Mouse (Mus musculus) fibroblast of lung, adult 2 months (primary cell): ENCODE data around the gene Pef1.
A peak's percentile ranks its signal among the peaks of the same experiment; 100 is the strongest.

Experiments
- DNase-seq: peaks from one replicate; pipeline ENCODE4 v3.0.0-alpha.2; 2011; ENCODE audit warnings: low read depth

Pef1 gene

DNA sequence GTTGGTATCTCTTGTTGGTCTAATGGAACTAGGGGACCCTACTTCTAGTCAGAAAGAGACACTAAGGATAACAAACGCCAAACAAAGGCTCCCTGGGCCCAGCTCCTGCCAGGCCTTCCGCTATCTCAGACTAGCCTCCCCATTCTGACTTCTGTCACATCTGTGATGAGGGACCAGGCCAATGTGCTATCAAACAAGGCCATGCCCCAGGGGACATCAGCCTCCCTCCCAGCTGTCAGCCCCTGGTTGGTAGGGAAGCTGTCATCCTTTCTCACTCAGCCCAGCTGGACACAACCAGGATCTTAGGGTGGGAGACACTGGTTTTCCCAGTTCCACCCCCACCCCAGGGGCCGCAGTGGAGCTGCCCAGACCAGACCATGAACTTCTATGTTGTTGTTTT lies 7.2 kb upstream of the Pef1 start:
- no peak for DNase-seq

DNA sequence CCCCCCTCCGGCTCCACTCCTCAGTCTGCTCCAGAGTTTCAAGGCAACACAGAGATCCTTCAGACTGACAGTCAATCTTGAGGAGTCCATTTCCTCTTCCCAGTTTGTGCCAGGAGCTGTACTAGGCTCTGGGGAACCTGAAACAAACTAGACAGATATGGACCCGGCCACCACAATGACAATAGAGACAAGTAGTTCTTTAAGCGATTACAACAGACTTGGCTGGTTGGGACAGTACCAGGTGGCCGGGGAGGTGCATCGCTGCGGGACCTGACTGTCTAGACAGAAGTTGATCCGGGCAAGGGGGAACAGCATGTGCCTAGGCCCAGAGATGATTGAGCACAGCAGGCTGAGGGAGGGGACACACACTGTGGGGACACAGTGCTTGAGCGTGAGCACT lies 1.2 kb upstream of the Pef1 start:
- no peak for DNase-seq

DNA sequence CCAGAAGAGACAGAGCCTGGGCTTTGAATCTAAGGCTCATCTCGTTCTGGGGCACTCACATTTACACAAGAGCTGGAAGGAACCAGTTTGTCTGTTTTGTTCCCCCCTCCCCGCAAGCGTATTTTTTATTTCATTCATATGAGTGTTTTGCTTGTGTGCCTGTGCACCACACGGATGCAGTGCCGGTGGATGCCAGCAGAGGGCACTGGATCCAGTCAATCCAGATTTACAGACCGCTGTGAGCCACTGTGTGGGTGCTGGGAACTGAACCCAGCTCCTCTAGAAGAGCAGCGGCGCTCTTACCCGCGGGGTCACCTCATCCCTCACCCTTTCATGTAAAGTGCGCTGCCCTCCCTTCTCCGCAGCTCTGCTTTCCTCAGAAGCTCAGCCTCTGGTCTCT lies 1.3 kb downstream of the Pef1 start:
- no peak for DNase-seq

GRCm38 (mm10) chr4:130104584-130104983 lies 2.2 kb downstream of the Pef1 start:
- DNase-seq, result peak; percentile 57

DNA sequence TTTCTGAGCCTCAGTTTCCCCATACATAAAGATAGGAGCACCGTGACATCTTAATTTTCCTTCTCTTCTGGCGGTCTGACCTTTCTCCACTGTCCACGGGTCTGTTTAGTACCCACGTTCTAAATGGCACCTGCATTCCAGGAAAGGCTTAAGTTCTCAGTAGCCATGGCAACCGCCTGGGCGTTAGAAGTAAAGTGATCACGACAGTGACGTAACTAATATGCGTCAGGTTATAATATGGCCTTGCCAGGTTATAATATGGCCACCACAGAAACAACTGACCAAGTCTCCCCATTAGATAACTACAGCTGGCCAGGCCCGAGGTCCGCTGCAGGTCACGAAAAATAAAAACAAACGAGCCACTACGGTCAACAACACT lies 4.7 kb downstream of the Pef1 start:
- DNase-seq, result no peak

- peak; percentile 97 for DNase-seq
Measured at GRCm38 (mm10) chr4:130107444-130108131, 5.2 kb downstream of the Pef1 start.

DNA sequence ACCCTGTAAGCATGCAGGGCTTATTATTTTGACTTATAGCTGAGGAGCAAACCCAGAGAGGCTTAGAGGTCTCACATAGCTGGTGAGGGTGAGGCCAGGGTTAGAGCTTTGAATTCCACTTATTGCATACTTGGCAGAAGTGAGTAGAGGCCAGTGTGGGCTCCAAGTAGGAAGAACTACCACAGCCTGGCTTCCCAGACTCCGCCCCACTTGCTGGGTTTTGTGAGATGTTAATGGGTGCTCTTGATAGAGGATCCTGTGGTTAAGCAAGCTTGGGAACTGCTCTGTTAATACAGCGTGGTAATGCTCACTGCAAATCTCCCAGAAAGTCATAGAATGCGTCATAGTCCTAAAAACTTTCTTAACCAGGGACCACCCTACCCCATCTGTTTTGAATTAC lies 6.6 kb downstream of the Pef1 start:
- DNase-seq, result peak; percentile 75

GRCm38 (mm10) chr4:130109666-130110065 lies 7.3 kb downstream of the Pef1 start:
- no peak for DNase-seq

DNA sequence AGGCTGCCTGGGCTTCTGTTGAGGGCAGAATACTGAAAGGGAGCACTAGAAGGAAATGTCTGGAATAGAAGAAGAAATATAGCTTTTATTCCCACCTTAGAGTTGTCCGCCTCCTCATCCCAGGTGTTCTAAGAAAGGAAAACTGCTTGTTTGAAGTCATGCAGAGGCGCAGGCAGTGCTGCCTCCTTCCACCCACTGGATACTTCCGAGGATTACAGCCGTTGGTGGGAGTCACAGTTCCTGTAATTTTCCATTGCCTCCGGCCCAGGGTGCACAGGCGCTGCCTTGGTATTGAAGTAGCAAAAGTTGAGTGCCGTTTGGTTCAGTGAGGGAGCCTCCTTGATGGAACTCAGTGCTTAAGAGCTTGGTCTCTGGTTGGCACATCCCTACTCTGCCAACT lies 7.7 kb downstream of the Pef1 start:
- no peak for DNase-seq

DNA sequence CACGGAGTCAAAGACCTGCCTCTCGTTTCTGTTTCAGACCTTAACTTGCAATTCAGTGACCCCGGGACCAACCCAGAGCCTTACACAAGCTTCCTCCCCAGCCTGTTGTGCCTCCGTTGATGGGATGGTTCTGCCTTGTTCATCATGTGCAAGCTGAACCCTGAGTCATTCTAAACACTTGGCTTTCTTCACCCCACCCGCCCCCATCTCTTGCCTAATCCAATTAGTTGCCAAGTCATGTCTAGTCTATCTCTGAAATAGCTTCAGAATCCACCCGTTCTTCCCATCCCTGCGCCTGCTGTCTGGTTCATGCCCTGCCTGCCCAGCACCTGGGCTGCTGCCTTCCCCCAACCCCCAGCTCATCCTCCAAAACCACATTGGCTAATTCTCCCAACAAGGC lies 9.9 kb downstream of the Pef1 start:
- DNase-seq, result peak; percentile 87

- no peak for DNase-seq
Measured at GRCm38 (mm10) chr4:130112732-130113131, 10.4 kb downstream of the Pef1 start.

DNA sequence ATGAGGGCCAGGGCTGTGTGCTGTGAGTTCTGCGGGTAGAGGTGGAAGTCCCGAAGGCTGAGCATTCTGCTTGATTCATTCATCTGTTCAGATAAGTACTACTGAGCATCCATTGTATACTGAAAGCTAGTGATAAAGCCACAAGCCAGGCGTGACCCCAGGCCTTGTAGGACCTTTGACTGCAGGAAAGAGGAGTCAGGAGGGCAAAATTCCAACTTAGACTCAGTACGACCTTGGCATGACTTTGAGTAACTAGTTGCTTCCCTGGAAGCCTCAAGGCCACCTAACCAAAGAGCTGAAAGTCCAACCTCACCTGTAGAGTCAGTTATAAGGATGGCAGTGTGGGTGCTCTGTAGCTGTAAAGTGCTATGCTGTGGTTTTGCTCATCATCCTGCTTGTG lies 18.4 kb downstream of the Pef1 start:
- DNase-seq, result no peak

DNA sequence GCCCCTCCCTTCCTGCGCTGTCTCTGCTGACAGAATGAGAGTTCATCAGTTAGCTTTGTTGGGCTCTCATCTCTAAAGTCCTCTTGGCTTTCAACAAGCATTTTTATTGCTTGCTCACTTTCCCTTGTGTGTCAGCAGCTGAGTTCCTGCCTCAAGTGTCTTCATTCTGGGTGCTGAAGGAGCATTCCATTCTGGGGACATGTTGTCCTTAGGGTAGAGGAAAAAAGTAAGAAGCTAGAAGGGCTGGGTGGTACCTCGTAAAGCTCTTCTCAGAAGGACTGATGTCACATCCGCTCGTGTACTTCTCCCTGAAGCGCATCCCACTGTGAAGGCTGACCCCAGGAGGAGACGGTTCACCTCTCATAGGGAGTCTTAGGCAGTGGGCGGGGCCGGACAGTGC lies 19.2 kb downstream of the Pef1 start:
- DNase-seq, result no peak

GRCm38 (mm10) chr4:130123020-130123419 lies 20.7 kb downstream of the Pef1 start:
- no peak for DNase-seq

DNA sequence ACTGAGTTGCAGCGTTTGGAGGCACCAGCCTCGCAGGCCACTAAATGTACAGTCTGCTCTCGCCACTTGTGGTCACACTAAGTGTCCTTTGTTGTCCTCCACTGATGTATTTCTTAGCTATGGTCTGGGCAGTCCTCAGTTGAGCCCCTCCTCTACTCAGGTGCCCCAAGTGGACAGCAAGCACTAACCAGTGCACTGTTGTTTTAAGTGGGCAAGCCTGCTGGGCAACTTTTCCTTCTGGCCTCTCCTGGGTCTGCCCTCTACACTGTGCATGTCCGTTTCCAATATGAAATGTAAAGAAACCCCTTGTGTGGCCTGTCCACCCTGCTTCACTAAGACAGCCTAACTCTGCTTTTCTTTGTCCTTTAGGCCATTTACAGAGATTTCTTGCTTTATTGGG lies 21.8 kb downstream of the Pef1 start:
- DNase-seq, result no peak

DNA sequence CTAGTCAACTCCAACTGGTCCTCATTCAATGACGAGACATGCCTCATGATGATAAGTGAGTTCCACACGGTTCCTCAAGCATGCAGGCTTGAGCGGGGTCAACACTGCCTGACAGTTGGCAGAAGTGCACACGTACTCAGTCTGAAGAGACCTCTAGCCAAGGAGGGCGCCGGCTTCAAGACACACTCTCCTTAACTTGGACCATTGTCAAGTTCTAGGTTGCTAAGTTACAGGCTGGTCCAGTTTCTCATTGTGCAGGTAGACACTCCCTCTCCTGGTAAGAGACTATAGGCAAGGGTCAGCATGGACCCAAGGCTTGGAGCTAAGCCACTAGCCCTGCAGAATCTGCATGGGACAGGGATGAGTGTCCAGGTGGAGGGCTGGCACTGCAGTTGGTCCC lies 22.8 kb downstream of the Pef1 start:
- no peak for DNase-seq

DNA sequence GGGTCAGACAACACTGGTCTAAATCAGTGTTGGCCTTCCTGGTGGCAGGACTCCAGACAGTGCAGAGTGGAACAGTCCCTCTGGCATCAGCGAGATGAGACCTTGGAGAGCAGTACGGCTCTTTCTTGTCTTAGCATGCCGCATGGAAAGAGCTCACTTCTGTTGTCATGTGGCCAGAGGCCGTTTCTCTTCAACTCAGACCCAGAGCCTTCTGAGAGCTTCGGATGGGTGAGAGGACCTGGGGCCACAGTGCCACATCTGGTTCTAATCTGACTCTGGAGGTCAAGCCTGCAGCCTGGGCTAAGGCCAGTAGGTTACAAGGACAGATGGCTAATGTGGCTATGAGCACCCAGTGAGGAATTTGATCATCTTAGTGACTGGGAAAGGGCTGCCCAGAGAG lies 23.6 kb downstream of the Pef1 start:
- no peak for DNase-seq

- no peak for DNase-seq
Measured at GRCm38 (mm10) chr4:130128907-130129306, 26.5 kb downstream of the Pef1 start.

DNA sequence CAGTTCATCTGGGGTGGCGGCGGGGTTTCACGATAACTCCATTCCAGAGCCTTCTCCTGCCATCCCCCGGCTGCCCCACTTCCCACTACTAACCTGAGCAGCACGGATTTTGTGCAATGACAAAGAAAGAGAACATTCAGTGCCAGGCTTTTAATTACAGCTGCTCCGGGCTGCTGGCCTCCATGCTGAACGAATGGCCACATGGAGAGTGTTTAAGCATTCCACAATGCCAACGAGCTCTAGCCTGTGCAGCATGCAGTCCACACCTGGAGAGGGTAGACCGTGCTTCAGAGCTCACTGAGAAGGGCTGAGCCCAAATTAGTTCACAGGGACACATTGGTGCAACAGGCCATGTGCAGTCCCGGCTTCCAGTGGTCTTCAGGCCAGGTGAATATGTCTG lies 27.7 kb downstream of the Pef1 start:
- DNase-seq, result no peak

GRCm38 (mm10) chr4:130130641-130131350 lies 28.4 kb downstream of the Pef1 start:
- no peak for DNase-seq

DNA sequence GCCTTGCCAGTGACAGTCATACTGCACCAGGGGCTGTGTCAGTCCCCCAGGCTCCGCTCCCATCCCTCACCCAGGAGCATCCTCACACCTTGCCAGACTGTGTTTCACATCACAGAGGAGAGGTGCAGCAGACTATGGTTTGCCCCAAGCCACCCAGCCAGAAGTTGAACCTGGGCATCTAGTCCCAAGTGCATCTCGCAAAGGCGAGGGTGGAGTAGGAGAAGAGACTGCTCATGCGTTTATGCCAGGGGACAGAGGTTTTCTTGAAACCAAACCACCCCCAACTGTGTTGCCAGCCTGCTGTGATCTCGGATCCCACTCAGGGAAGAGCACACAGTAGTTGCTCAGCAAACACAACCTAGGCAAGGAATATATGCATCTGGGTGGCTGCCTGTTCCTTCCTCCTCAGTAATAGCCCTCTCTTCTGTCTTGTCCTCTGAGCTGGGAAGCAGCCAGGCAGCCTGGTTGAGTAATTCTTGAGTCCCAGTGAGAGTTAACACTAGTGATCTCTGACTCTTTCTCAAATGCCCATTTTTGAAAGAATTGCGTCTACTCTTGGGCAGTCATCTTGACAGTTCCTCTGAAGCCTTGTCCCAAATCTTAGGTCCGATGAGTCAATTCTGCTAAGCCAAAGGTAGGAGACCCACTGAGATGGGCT lies 29.2 kb downstream of the Pef1 start:
- DNase-seq, result no peak

GRCm38 (mm10) chr4:130133399-130133798 lies 31.0 kb downstream of the Pef1 start:
- no peak for DNase-seq

GRCm38 (mm10) chr4:130138441-130139213 lies 36.3 kb downstream of the Pef1 start:
- no peak for DNase-seq
